Mouse (Mus musculus): ENCODE data around the gene Bbs9. TPM values are rescaled to one million over a fixed set of nuclear protein-coding genes. Genes with fewer than 3 reads are reported as not detected.
A peak's percentile ranks its signal among the peaks of the same experiment; 100 is the strongest.
"Not testable (repeated sequence)": the region's sequence is repeated elsewhere in the genome, so short reads cannot be mapped to it uniquely, and the experiment has no call there.

The Bbs9 gene
- total RNA-seq, 2 experiments from 2014 or later: 21.0 to 26.6 TPM

GRCm38 (mm10) chr9:22449209-22449608, 26.3 kb upstream of the Bbs9 start:
- no peak for DNase-seq (ENCODE audit: low spot score in 2 of 2)
- no peak for TF ChIP-seq CTCF (conservative IDR thresholded peaks at IDR 0.05)

GRCm38 (mm10) chr9:22452697-22453096, 22.8 kb upstream of the Bbs9 start:
- no peak for TF ChIP-seq CTCF (conservative IDR thresholded peaks at IDR 0.05)
- no peak for DNase-seq (ENCODE audit: low spot score in 2 of 2)
- H3K4me3 ChIP-seq: no peak overlapping the region
- no peak overlapping the region for H3K27ac ChIP-seq

More at GRCm38 (mm10) chr9:22449209-22449608, 26.3 kb upstream of the Bbs9 start:
- Histone ChIP-seq H3K4me3 (no peak overlapping the region), H3K27ac (no peak overlapping the region)

GRCm38 (mm10) chr9:22453501-22453924, 22.0 kb upstream of the Bbs9 start:
- H3K4me3 ChIP-seq: no peak overlapping the region
- no peak for TF ChIP-seq CTCF (conservative IDR thresholded peaks at IDR 0.05)
- no peak for DNase-seq (ENCODE audit: low spot score in 2 of 2)

GRCm38 (mm10) chr9:22453990-22454389, 21.5 kb upstream of the Bbs9 start, which contains the start of gene Gm17545:
Gm17545 (plus strand) TSS chr9:22454290.
- H3K4me3 ChIP-seq; DNase-seq (ENCODE audit: low spot score in 2 of 2); H3K27ac ChIP-seq: not testable (repeated sequence)

More at GRCm38 (mm10) chr9:22453501-22453924, 22.0 kb upstream of the Bbs9 start:
- no peak overlapping the region for H3K27ac ChIP-seq

GRCm38 (mm10) chr9:22455041-22455440, 20.5 kb upstream of the Bbs9 start:
- no peak for DNase-seq (ENCODE audit: low spot score in 2 of 2)
- no peak overlapping the region for H3K27ac ChIP-seq
- peak; percentile 19 for TF ChIP-seq CTCF (conservative IDR thresholded peaks at IDR 0.05)
- H3K4me3 ChIP-seq: no peak overlapping the region

GRCm38 (mm10) chr9:22457142-22457835, 18.2 kb upstream of the Bbs9 start:
- DNase-seq (ENCODE audit: low spot score in 2 of 2): no peak
- H3K27ac ChIP-seq: no peak overlapping the region
- TF ChIP-seq CTCF (conservative IDR thresholded peaks at IDR 0.05): no peak
- H3K4me3 ChIP-seq: no peak overlapping the region

GRCm38 (mm10) chr9:22461946-22462345, 13.6 kb upstream of the Bbs9 start:
- DNase-seq (ENCODE audit: low spot score in 2 of 2): peak; percentile 55 to 65
- peak overlapping the region; percentile 71; the same call in 1 of the 2 replicates for H3K27ac ChIP-seq
- TF ChIP-seq CTCF (conservative IDR thresholded peaks at IDR 0.05): no peak
- H3K4me3 ChIP-seq: no peak overlapping the region

DNA sequence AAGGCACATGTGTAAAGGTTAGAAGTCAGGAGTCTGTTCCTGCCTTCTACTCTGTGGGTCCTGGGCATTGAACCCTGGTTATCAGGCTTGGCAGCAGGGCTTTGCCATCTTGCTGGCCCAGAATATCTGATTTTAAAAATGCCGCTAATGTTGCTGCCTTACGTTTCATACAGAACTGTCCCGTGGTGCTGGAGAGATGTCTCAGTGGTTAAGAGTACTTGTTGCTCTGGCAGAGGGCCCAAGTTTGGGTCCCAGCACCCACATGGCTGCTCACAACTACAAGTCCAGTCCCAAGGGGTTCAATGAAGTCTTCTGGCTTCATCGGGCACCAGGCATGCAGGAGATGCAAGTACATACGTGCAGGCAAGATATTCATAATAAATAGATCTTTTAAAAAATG, 9.3 kb upstream of the Bbs9 start:
- DNase-seq (ENCODE audit: low spot score in 2 of 2): no peak
- TF ChIP-seq CTCF (conservative IDR thresholded peaks at IDR 0.05): no peak
- Histone ChIP-seq H3K27ac (no peak overlapping the region), H3K4me3 (no peak overlapping the region)

DNA sequence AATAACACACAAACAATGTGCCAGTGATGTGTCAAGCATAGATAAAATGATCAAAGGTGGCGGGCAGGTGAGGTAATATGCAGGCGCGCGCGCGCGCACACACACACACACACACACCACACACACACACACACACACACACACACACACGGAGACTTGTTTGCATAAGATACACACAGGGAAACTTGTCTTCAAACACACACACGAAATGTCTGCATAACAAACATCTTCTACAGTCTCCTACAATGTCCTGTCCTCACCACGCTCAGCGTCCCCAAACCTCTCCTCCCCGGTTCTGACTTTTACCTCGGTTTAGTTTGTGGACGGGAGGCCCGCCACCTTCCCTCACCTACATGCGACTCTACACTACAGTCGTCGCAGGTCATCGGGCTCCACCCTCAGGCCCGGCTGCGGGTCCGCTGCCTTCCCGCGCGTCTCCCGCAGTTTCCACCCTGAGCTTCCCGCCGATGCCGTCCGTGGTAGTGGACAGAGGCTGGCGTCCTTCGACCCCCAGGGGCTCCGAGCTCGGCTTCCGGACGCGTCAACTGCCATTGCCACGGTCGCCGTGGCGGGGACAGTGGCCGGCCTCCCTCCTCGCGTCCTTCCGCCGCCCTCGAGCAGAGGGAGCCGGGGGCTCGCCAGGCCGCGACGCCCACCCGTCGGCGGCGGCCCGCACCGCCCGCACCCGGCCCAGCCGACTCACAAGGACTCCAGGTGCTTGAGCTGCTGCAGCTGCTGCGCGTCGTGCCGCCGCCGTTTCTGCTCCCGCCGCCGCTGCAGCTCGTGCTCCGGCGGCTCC, 7.9 kb upstream of the Bbs9 start:
- DNase-seq (ENCODE audit: low spot score in 2 of 2): peak in 1 of 2 experiments; percentile 34
- TF ChIP-seq CTCF (conservative IDR thresholded peaks at IDR 0.05): no peak
- peak overlapping the region; percentile 85 for H3K4me3 ChIP-seq
- H3K27ac ChIP-seq: peak overlapping the region; percentile 89

DNA sequence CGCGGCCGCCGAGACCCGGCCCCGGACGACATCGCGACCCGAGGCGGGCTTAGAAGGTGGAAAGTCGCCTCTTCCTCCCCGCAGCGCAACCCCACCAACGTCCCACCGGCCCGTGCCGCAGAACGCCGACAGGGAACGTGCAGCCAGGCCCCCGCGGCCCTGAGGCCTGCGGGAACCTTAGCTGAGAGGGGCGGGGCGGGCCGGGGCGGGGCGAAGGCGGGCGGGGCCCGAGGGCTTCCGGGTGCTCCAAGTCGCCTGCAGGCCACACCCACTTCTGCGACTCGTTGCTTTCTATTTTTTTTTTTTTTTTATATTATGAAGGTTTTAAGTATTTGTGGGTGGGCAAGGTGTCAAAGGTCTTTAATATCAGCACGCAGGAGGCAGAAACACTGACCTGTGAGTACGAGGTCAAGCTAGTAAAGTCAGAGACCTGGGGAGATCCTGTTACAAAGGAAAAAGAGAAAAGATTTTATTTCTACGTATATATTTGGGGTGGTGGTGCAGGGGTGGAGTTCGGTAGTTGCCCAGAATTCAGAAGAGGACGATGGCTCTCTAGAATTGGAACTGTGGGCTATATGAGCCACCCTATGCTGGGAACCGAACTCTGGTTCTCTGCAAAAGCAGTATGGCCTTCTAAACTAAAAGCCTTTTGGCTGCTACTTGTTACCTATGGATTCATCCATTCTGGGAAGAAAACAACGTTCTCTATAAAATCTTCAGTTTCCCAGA, 7.2 kb upstream of the Bbs9 start:
- Histone ChIP-seq H3K4me3 (peak overlapping the region; percentile 85), H3K27ac (peak overlapping the region; percentile 89)
- no peak for TF ChIP-seq CTCF (conservative IDR thresholded peaks at IDR 0.05)
- DNase-seq (ENCODE audit: low spot score in 2 of 2): peak in 1 of 2 experiments; percentile 32

- DNase-seq (ENCODE audit: low spot score in 2 of 2): no peak
- peak overlapping the region; percentile 89; the same call in 1 of the 2 replicates for H3K27ac ChIP-seq
- peak overlapping the region; percentile 85; the same call in 1 of the 2 replicates for H3K4me3 ChIP-seq
- no peak for TF ChIP-seq CTCF (conservative IDR thresholded peaks at IDR 0.05)
Measured at GRCm38 (mm10) chr9:22468899-22469259, 6.6 kb upstream of the Bbs9 start.

DNA sequence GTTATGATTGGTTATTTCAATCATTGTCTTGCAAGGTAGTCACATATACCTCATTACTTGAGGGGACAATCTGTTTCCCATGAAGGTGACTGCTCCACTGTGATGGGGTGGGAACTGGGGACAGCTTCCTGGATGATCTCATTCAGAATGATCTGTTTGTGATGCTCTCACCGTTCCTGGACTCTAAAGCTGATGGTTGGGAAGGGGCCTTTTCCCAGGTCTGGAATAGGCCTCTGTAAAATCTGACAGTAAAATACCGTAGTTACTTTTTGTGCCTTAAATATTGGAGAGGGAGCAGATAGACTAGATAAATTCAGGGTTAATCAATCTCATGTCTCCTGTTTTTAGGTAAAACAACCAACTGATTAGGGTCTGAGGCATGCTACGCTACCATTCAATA, 5.9 kb upstream of the Bbs9 start, which contains the start of gene Rp9:
Gene Rp9 (minus strand): TSS at position 101 of the 400 bp plus-strand sequence.
- no peak for DNase-seq (ENCODE audit: low spot score in 2 of 2)
- TF ChIP-seq CTCF (conservative IDR thresholded peaks at IDR 0.05): no peak
- H3K4me3 ChIP-seq: peak within 1 kb of the TSS; percentile 85
- H3K27ac ChIP-seq: peak within 1 kb of the TSS; percentile 89

- DNase-seq (ENCODE audit: low spot score in 2 of 2): no peak
- H3K4me3 ChIP-seq: peak overlapping the region; percentile 65
Measured at GRCm38 (mm10) chr9:22476265-22476664, 750 bp downstream of the Bbs9 start.

More at GRCm38 (mm10) chr9:22476265-22476664, 750 bp downstream of the Bbs9 start:
- H3K27ac ChIP-seq: peak overlapping the region; percentile 85
- TF ChIP-seq CTCF (conservative IDR thresholded peaks at IDR 0.05): no peak

Measured in layer of hippocampus, adult 2 months (tissue).